Mouse (Mus musculus): ENCODE measurements at regions not wholly inside any gene's neighbourhood (a gene's known extent, or its start where the extent isn't known, plus 50 kb on each side); places are given as distances from the start of the nearest gene placed in this dataset.

DNA sequence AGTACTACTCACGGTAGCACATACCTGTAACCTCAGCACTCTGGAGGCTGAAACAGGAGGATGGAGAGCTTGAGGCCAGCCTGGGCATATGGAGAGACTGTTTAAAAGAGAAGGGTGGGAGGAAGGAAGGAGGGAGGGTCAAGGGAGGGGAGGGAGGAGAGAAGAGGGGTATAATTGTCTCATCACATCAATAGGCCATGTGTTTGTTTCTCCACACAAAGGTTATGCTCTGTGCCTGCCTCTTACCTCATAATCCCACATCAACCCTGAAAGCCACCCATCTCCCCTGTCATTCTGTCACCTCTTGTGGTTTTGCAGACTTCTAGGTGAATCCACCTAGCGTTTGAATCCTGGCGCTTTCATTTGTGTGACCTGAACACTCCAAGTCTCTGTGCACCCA, 210.3 kb downstream of the Trim29 start:
- TF ChIP-seq CTCF (IDR thresholded peaks at IDR 0.05; ENCODE audit: control insufficient read depth, insufficient read depth, insufficient replicate concordance, low read depth, low read length) (no peak), POLR2A (IDR thresholded peaks at IDR 0.05; ENCODE audit: control insufficient read depth, low read depth, low read length) (no peak)
